Mouse (Mus musculus) midbrain, embryonic 15.5 days (tissue): ENCODE measurements around the gene Mpped1. TPM values are rescaled to one million over a fixed set of nuclear protein-coding genes. Genes with fewer than 3 reads are reported as not detected.

Experiments used
- ATAC-seq: fragments of 200-750 bp; cut with Nextera tagmentation; replicated peaks from 2 replicates; pipeline ENCODE4 v1.8.0; 2017; ENCODE audit warnings: moderate TSS enrichment
- H3K27ac ChIP-seq: fragments of 300-500 bp; sonication (generic); 2 replicates; pipeline ENCODE4 v1.5.1; 2015; ENCODE audit warnings: mild to moderate bottlenecking, inconsistent platforms
- H3K27me3 ChIP-seq: fragments of 300-500 bp; sonication (generic); replicated peaks from 2 replicates; pipeline ENCODE4 v1.6.1; 2015; ENCODE audit warnings: inconsistent platforms
- H3K36me3 ChIP-seq: fragments of 300-500 bp; sonication (generic); replicated peaks from 2 replicates; pipeline ENCODE4 v1.6.1; 2015; ENCODE audit warnings: inconsistent platforms
- H3K4me1 ChIP-seq: fragments of 300-500 bp; sonication (generic); 2 replicates; pipeline ENCODE4 v1.6.1; 2015; ENCODE audit warnings: inconsistent platforms
- H3K4me2 ChIP-seq: fragments of 300-500 bp; sonication (generic); 2 replicates; pipeline ENCODE4 v1.6.1; 2015; ENCODE audit warnings: inconsistent platforms, mild to moderate bottlenecking, moderate library complexity
- H3K4me3 ChIP-seq: fragments of 300-500 bp; sonication (generic); 2 replicates; pipeline ENCODE4 v1.5.1; 2015; ENCODE audit warnings: mild to moderate bottlenecking, inconsistent platforms
- H3K9ac ChIP-seq: fragments of 300-500 bp; sonication (generic); 2 replicates; pipeline ENCODE4 v1.6.1; 2015; ENCODE audit warnings: mild to moderate bottlenecking, inconsistent platforms
- H3K9me3 ChIP-seq: fragments of 300-500 bp; sonication (generic); 2 replicates; pipeline ENCODE4 v1.6.1; 2016; ENCODE audit warnings: inconsistent platforms
- WGBS: fragments of 180-500 bp; shearing (Covaris S2); methylation state at CpG from one replicate; pipeline ENCODE4 v1.1.7; 2015; ENCODE audit warnings: mixed read lengths; 5-methylcytosine and 5-hydroxymethylcytosine counted together
- polyA plus RNA-seq: library from polyadenylated mRNA; unstranded; fragments of >200 nt; fragmentation: Nextera tagmentation; extraction: Ambion mirVana; gene quantifications from 2 replicates; pipeline ENCODE4 v1.2.1, GENCODE M21; 2015

Mpped1 gene
- polyA plus RNA-seq: 24.8 and 25.6 TPM in 2 replicates

DNA sequence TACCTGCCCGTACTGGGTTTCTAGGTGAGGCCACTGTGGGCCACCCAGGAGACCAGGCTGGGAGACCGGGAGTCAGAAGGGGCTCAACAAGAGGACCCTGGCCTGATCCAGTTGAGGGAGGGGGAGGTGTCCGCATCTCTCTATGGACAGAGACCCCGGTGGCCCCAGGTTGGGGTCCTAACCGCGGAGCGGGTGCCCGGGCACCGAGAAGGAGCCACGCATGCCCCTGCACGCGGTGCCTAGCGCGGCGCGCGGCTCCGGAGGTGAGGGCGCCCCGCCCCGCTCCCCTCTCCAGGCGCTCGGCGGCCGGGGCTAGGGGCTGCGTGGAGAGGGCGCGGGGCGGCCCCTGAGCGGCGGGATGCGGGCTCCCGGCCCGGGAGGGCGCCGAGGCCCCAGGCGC lies at the start of gene Mpped1:
Gene Mpped1, plus strand, starts transcription at position 81 of the 400 bp plus-strand sequence.
- peak; percentile 61 for ATAC-seq
- H3K27me3 ChIP-seq: peaks cover 16% of the 10 kb centered on the region
- 3% methylated on average over 23 of the region's 37 CpGs for WGBS

GRCm38 (mm10) chr15:83740676-83741422 lies 38.4 kb upstream of the Mpped1 start:
- WGBS: 25% methylated on average over 21 of the region's 21 CpGs
- Histone ChIP-seq H3K27ac (no peak overlapping the region), H3K4me2 (no peak overlapping the region), H3K36me3 (no peaks in the 10 kb centered on the region), H3K9ac (no peak overlapping the region), H3K27me3 (peaks cover 3% of the 10 kb centered on the region; the same call in 1 of the 2 replicates), H3K4me1 (peaks cover 7% of the 10 kb centered on the region; the same call in 1 of the 2 replicates), H3K9me3 (no peaks in the 10 kb centered on the region), H3K4me3 (no peak overlapping the region)
- no peak for ATAC-seq

More for the DNA sequence above, at the start of gene Mpped1:
- Histone ChIP-seq H3K36me3 (no peaks in the 10 kb centered on the region), H3K4me3 (peak within 1 kb of the TSS; percentile 63), H3K9me3 (no peaks in the 10 kb centered on the region), H3K4me1 (peaks cover 15% of the 10 kb centered on the region), H3K27ac (no peak within 1 kb of the TSS), H3K9ac (peak within 1 kb of the TSS; percentile 61), H3K4me2 (peak within 1 kb of the TSS; percentile 97)

GRCm38 (mm10) chr15:83742018-83742417 lies 37.2 kb upstream of the Mpped1 start:
- no peak for ATAC-seq
- H3K4me1 ChIP-seq: peaks cover 7% of the 10 kb centered on the region; the same call in 1 of the 2 replicates
- no peaks in the 10 kb centered on the region for H3K27me3 ChIP-seq
- H3K27ac ChIP-seq: no peak overlapping the region
- H3K4me3 ChIP-seq: no peak overlapping the region
- no peak overlapping the region for H3K4me2 ChIP-seq
- no peaks in the 10 kb centered on the region for H3K9me3 ChIP-seq
- 93% methylated on average over 1 of the region's 1 CpGs for WGBS
- no peak overlapping the region for H3K9ac ChIP-seq
- H3K36me3 ChIP-seq: no peaks in the 10 kb centered on the region

- no peaks in the 10 kb centered on the region for H3K36me3 ChIP-seq
- no peak overlapping the region for H3K4me3 ChIP-seq
- WGBS: 69% methylated on average over 16 of the region's 16 CpGs
- H3K27ac ChIP-seq: no peak overlapping the region
- H3K9me3 ChIP-seq: no peaks in the 10 kb centered on the region
- H3K4me1 ChIP-seq: no peaks in the 10 kb centered on the region
- no peak overlapping the region for H3K9ac ChIP-seq
- ATAC-seq: no peak
- no peaks in the 10 kb centered on the region for H3K27me3 ChIP-seq
- H3K4me2 ChIP-seq: no peak overlapping the region
Observed at GRCm38 (mm10) chr15:83746311-83746710, 33.0 kb upstream of the Mpped1 start.

- H3K4me3 ChIP-seq: no peak overlapping the region
- H3K4me2 ChIP-seq: no peak overlapping the region
- H3K27ac ChIP-seq: no peak overlapping the region
- WGBS: 75% methylated on average over 6 of the region's 6 CpGs
- H3K36me3 ChIP-seq: no peaks in the 10 kb centered on the region
- no peaks in the 10 kb centered on the region for H3K9me3 ChIP-seq
- no peak for ATAC-seq
- H3K4me1 ChIP-seq: no peaks in the 10 kb centered on the region
- no peaks in the 10 kb centered on the region for H3K27me3 ChIP-seq
- no peak overlapping the region for H3K9ac ChIP-seq
Observed at GRCm38 (mm10) chr15:83748986-83749385, 30.3 kb upstream of the Mpped1 start.

DNA sequence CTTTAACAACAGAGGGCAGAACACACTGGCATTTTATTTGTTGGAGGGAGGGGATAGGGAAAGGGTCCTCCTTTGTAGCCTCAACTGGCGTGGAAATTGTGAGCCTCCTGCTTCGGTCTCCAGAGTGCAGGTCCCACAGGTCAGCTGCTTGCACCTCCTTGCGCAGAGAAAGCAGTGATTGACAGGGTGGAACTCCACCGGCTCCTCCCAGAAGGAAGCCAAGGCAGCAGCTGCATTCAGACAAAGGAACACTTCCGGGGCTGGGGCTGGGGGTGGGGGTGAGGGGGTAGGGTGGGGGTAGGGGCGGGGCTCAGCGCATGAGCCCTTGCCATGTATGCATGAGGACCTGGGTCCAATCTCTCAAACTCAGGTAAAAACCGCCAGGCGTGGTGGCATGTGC lies 29.8 kb upstream of the Mpped1 start:
- H3K4me3 ChIP-seq: no peak overlapping the region
- no peak for ATAC-seq
- no peaks in the 10 kb centered on the region for H3K36me3 ChIP-seq
- no peak overlapping the region for H3K27ac ChIP-seq
- H3K4me2 ChIP-seq: no peak overlapping the region
- no peaks in the 10 kb centered on the region for H3K4me1 ChIP-seq
- H3K9ac ChIP-seq: no peak overlapping the region
- no peaks in the 10 kb centered on the region for H3K27me3 ChIP-seq
- 52% methylated on average over 9 of the region's 9 CpGs for WGBS
- H3K9me3 ChIP-seq: no peaks in the 10 kb centered on the region

- no peak for ATAC-seq
- no peak overlapping the region for H3K4me2 ChIP-seq
- H3K9me3 ChIP-seq: no peaks in the 10 kb centered on the region
- no peaks in the 10 kb centered on the region for H3K36me3 ChIP-seq
- H3K9ac ChIP-seq: no peak overlapping the region
- 30% methylated on average over 9 of the region's 9 CpGs for WGBS
- H3K4me3 ChIP-seq: no peak overlapping the region
- no peak overlapping the region for H3K27ac ChIP-seq
- no peaks in the 10 kb centered on the region for H3K27me3 ChIP-seq
- H3K4me1 ChIP-seq: no peaks in the 10 kb centered on the region; the same call in 1 of the 2 replicates
Observed at GRCm38 (mm10) chr15:83756742-83757141, 22.5 kb upstream of the Mpped1 start.

DNA sequence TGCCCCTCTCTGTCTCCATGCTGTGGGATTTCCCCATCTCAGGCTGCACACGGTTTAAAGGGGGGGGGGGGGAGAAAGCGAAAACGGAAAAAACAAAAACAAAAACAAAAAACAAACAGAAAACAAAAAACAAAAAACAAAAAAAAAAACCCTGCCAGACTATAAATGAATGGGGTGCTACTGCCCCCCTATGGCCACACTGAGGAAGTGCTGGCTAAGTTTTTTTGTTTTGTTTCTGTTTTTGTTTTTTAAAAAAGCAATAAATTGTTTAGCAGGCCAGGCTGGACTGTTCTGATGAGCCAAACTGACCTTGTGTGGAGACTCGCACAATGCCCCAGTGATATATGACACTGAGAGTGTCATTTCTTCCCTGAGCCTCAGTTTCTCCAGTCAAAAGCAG lies 20.3 kb upstream of the Mpped1 start:
- Histone ChIP-seq H3K4me3 (no peak overlapping the region), H3K9me3 (no peaks in the 10 kb centered on the region), H3K36me3 (no peaks in the 10 kb centered on the region), H3K4me2 (no peak overlapping the region), H3K4me1 (no peaks in the 10 kb centered on the region; the same call in 1 of the 2 replicates), H3K27me3 (no peaks in the 10 kb centered on the region), H3K27ac (no peak overlapping the region), H3K9ac (no peak overlapping the region)
- WGBS: 11% methylated on average over 4 of the region's 4 CpGs
- no peak for ATAC-seq

DNA sequence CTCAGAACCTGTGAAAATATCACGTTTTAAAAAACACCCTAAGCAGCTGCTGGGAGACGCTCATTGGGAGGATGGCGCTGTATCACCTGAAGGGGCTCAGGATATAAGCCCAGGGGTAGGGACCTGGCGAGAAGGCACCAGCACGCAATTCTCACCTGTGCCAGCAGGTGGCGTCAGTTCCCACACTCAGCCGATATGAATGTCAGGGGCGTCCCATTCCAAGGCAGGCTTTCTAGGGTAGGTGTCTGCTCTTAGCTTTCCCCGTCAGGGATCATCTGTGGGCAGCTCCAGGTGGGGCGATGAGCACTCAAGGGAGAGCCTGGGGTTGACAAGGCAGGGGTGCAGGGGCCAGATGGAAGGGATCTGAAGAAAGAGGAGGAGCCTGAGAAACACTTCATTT lies 18.6 kb upstream of the Mpped1 start:
- ATAC-seq: 0 out of 2 replicates have a peak, but pooled peaks have one; percentile 43
- no peak overlapping the region for H3K4me2 ChIP-seq
- no peaks in the 10 kb centered on the region; the same call in 1 of the 2 replicates for H3K4me1 ChIP-seq
- no peaks in the 10 kb centered on the region for H3K9me3 ChIP-seq
- no peaks in the 10 kb centered on the region for H3K36me3 ChIP-seq
- H3K4me3 ChIP-seq: no peak overlapping the region
- no peaks in the 10 kb centered on the region for H3K27me3 ChIP-seq
- no peak overlapping the region for H3K9ac ChIP-seq
- H3K27ac ChIP-seq: no peak overlapping the region
- WGBS: 5% methylated on average over 10 of the region's 10 CpGs

DNA sequence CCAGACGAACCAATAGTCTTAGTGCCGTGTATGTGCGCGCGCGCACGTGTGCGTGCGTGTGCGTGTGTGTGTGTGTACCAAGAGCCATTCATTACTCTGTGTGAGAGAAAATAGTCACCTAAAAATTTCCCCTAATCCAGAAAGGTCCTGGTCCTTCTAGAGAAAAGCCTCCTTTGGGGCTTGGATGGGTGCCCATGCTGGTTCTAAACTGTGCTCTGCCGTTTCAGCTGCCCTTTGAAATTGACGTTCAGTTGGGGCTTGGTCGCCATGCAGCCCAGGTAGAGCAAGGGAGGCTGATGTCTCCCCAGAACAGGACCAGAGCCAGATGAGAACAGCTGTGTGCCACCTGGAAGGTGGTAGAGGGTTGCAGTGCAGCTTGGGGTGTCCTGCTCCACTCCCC lies 17.8 kb upstream of the Mpped1 start:
- no peaks in the 10 kb centered on the region for H3K27me3 ChIP-seq

DNA sequence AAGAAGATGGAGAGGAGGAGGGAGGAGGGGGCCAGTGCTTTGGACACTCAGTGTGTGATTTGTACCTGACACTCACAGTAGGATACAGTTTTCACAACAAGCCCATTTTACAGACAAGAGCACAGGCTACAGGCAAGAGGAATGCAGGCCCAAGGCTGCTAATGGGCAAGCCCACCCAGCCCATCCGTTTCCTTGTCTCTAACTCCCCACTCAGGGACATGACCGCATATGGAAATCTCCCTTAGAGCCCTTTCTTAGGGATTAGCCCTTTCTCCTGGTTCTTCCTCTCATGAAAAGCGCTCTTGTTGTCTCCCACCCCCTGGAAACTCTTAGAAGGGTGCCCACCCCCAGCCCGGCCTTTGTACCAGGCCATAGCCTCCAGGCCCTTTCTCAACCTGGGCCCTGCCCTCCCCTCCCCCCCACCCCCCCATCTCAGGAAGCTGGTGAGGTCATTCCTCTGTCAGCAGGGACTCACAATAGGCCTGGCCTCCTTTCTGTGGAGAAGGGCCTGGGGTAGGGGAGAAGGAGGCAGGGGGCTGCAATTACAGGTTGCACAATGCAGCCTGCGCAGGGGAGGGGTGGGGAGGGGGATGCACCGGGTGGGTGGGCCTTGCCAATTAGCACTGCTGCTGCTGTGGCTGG lies 13.8 kb upstream of the Mpped1 start:
- no peaks in the 10 kb centered on the region for H3K9me3 ChIP-seq
- H3K27ac ChIP-seq: no peak overlapping the region
- ATAC-seq: no peak
- no peaks in the 10 kb centered on the region for H3K27me3 ChIP-seq
- H3K4me1 ChIP-seq: no peaks in the 10 kb centered on the region; the same call in 1 of the 2 replicates
- H3K4me2 ChIP-seq: no peak overlapping the region
- no peak overlapping the region for H3K9ac ChIP-seq
- H3K4me3 ChIP-seq: no peak overlapping the region
- whole genome bisulfite sequencing: 8% methylated on average over 6 of the region's 6 CpGs
- no peaks in the 10 kb centered on the region for H3K36me3 ChIP-seq

More for the DNA sequence above, 17.8 kb upstream of the Mpped1 start:
- H3K4me3 ChIP-seq: no peak overlapping the region
- no peaks in the 10 kb centered on the region for H3K9me3 ChIP-seq
- WGBS: 84% methylated on average over 13 of the region's 13 CpGs
- H3K9ac ChIP-seq: no peak overlapping the region
- no peak overlapping the region for H3K4me2 ChIP-seq
- H3K4me1 ChIP-seq: no peaks in the 10 kb centered on the region; the same call in 1 of the 2 replicates
- no peaks in the 10 kb centered on the region for H3K36me3 ChIP-seq
- H3K27ac ChIP-seq: no peak overlapping the region
- no peak for ATAC-seq

DNA sequence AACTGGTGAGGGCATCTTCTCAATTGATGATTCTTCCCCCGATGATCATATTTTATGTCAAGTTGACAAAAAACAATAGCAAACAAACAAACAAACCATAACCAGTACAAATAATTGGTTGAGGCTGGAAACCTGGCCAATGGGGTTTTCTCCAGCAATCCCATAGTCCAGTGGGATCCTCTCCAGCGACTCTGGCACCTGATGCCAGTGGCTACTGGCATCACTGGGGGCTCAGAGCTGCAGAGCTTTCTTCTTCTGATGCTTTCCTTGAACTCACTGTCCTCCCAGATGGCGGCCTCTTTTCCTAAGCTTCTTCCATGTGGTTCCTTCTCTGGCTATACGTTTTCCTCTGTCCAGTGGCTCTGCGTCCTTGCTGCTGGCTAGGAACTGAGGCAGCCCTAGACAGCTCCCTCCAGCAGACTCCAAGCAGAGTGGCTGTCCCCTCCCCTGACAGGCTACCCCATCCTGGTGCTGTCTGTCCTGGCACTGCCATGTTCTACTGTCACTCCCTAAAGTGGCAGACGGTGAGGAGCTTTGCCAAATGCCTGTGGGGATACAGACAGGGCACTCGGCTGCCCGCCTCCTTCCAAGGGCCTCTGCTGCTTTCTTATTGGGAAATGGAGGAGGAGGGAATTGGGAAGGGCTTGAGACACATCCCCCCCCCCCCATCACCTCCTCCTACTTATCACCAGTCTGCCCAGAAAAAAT lies 7.8 kb upstream of the Mpped1 start:
- Histone ChIP-seq H3K27me3 (no peaks in the 10 kb centered on the region; the same call in 1 of the 2 replicates), H3K9me3 (no peaks in the 10 kb centered on the region), H3K9ac (no peak overlapping the region), H3K4me1 (no peaks in the 10 kb centered on the region), H3K4me2 (no peak overlapping the region), H3K4me3 (no peak overlapping the region), H3K36me3 (no peaks in the 10 kb centered on the region), H3K27ac (no peak overlapping the region)
- ATAC-seq: no peak
- 72% methylated on average over 8 of the region's 8 CpGs for WGBS
